Mouse (Mus musculus): ENCODE results near the gene Ccdc85b. TPM values are rescaled to one million over a fixed set of nuclear protein-coding genes. Genes with fewer than 3 reads are reported as not detected.

The Ccdc85b gene
- total and polyA plus RNA-seq, 2 experiments from 2014 or later: 15.6 to 19.4 TPM

GRCm38 (mm10) chr19:5455037-5455436, 2.7 kb downstream of the Ccdc85b start:
- H3K9ac ChIP-seq (replicated peaks; ENCODE audit: low read length, poor library complexity, severe bottlenecking): 0 out of 2 replicates have a peak overlapping the region, but pooled peaks have one; percentile 29
- no peak for ATAC-seq (ENCODE audit: low FRiP score)
- DNase-seq (ENCODE audit: low spot score): no peak
- 0 out of 2 replicates have a peak, but pooled peaks cover 4% of the 10 kb centered on the region for H3K36me3 ChIP-seq (ENCODE audit: insufficient read depth, low read length)
- peak overlapping the region; percentile 80 for H3K4me3 ChIP-seq (ENCODE audit: low read depth, low read length)
- no peak overlapping the region for H3K27ac ChIP-seq (ENCODE audit: low read depth, low read length)
- H3K4me1 ChIP-seq (ENCODE audit: insufficient read depth, low read length): peaks cover 13% of the 10 kb centered on the region
- no peak for TF ChIP-seq CTCF (IDR thresholded peaks at IDR 0.05)
- peak overlapping the region; percentile 92 for H3K4me2 ChIP-seq (ENCODE audit: low read depth, low read length, poor library complexity, severe bottlenecking)
- no peaks in the 10 kb centered on the region for H3K9me3 ChIP-seq (ENCODE audit: low read length)
- H3K27me3 ChIP-seq (ENCODE audit: insufficient read depth, low read length): peaks cover 3% of the 10 kb centered on the region
- 81% methylated on average over 12 of the region's 12 CpGs for WGBS

- Histone ChIP-seq H3K9me3 (ENCODE audit: low read length) (no peaks in the 10 kb centered on the region), H3K4me2 (ENCODE audit: low read depth, low read length, poor library complexity, severe bottlenecking) (no peak overlapping the region), H3K4me1 (ENCODE audit: insufficient read depth, low read length) (peaks cover 17% of the 10 kb centered on the region), H3K27me3 (ENCODE audit: insufficient read depth, low read length) (peaks cover 36% of the 10 kb centered on the region), H3K27ac (ENCODE audit: low read depth, low read length) (no peak overlapping the region), H3K4me3 (ENCODE audit: low read depth, low read length) (no peak overlapping the region), H3K9ac (replicated peaks; ENCODE audit: low read length, poor library complexity, severe bottlenecking) (no peak overlapping the region), H3K36me3 (ENCODE audit: insufficient read depth, low read length) (0 out of 2 replicates have a peak, but pooled peaks cover 4% of the 10 kb centered on the region)
- WGBS: 80% methylated on average over 6 of the region's 6 CpGs
- TF ChIP-seq CTCF (IDR thresholded peaks at IDR 0.05): no peak
- ATAC-seq (ENCODE audit: low FRiP score) (no peak), DNase-seq (ENCODE audit: low spot score) (no peak)
Measured at GRCm38 (mm10) chr19:5451766-5452165, 5.9 kb downstream of the Ccdc85b start.

DNA sequence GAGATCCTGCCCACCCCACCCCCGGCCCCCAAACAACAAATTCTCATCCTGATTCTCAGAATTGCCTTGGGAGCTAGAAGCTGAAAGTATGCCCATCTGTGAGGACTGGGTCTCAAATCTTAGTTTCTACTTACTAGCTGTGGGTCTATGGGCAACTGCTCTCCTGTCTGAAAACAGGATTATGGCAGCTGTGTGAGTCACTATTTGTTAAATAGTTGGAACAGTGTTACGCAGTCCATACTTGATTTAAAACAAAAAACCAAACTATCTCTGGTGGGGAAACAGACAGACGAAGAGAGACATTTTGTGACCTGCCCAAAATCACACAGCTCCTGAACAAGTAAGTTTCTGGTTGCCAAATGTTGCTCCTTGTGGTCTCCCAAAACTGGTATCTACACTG, 8.0 kb downstream of the Ccdc85b start:
- ATAC-seq (ENCODE audit: low FRiP score) (no peak), DNase-seq (ENCODE audit: low spot score) (no peak)
- H3K27me3 ChIP-seq (ENCODE audit: insufficient read depth, low read length): peaks cover 44% of the 10 kb centered on the region
- no peak overlapping the region for H3K27ac ChIP-seq (ENCODE audit: low read depth, low read length)
- WGBS: 84% methylated on average over 3 of the region's 3 CpGs
- H3K9ac ChIP-seq (replicated peaks; ENCODE audit: low read length, poor library complexity, severe bottlenecking): no peak overlapping the region
- no peak overlapping the region for H3K4me3 ChIP-seq (ENCODE audit: low read depth, low read length)
- TF ChIP-seq CTCF (IDR thresholded peaks at IDR 0.05): no peak
- 0 out of 2 replicates have a peak, but pooled peaks cover 4% of the 10 kb centered on the region for H3K36me3 ChIP-seq (ENCODE audit: insufficient read depth, low read length)
- H3K9me3 ChIP-seq (ENCODE audit: low read length): no peaks in the 10 kb centered on the region
- 0 out of 2 replicates have a peak, but pooled peaks cover 4% of the 10 kb centered on the region for H3K4me1 ChIP-seq (ENCODE audit: insufficient read depth, low read length)
- no peak overlapping the region for H3K4me2 ChIP-seq (ENCODE audit: low read depth, low read length, poor library complexity, severe bottlenecking)

DNA sequence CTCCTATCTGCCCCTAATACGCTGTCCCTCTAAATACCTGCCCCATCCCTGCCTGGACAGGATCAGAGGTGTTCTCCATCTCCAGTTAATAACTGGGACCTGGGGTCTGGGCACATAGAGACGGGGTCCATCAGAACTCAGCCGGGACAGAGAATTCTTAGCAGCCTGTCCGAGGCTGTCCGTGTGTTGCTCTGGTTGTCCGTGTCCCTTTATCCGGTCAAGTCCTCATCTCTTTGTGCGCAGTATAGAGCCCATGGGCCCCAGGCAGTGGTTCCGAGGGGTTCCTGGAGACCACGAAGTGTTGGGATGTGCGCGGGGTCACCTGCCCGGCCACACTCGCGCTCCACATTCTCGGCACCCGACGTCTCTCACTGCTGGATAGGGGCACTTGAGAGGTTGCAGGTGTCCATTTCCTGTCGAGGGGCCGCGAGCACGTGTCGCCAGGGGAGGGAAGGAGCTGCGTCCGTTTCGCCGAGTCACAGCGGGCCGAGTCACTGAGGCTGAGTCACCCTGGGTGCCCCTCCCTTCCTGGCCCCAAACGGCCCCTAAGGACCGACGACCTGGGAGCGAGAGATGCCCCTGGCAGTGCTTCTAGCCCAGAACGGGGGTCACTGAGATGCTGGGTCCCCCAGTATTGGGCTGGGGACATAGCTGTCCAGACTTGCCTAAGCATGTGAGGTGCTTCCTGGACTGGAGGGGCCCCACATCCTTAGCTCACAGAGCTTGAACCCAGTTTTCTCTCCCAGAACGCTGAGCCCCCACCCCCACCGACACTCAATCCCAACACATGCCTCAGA, 9.1 kb downstream of the Ccdc85b start:
- Histone ChIP-seq H3K9ac (replicated peaks; ENCODE audit: low read length, poor library complexity, severe bottlenecking) (no peak overlapping the region), H3K4me1 (ENCODE audit: insufficient read depth, low read length) (0 out of 2 replicates have a peak, but pooled peaks cover 4% of the 10 kb centered on the region), H3K36me3 (ENCODE audit: insufficient read depth, low read length) (no peaks in the 10 kb centered on the region), H3K4me2 (ENCODE audit: low read depth, low read length, poor library complexity, severe bottlenecking) (peak overlapping the region; percentile 97), H3K9me3 (ENCODE audit: low read length) (no peaks in the 10 kb centered on the region), H3K27ac (ENCODE audit: low read depth, low read length) (no peak overlapping the region), H3K27me3 (ENCODE audit: insufficient read depth, low read length) (peaks cover 44% of the 10 kb centered on the region), H3K4me3 (ENCODE audit: low read depth, low read length) (peak overlapping the region; percentile 47)
- no peak for DNase-seq (ENCODE audit: low spot score)
- WGBS: 10% methylated on average over 36 of the region's 36 CpGs
- ATAC-seq (ENCODE audit: low FRiP score): no peak
- no peak for TF ChIP-seq CTCF (IDR thresholded peaks at IDR 0.05)

DNA sequence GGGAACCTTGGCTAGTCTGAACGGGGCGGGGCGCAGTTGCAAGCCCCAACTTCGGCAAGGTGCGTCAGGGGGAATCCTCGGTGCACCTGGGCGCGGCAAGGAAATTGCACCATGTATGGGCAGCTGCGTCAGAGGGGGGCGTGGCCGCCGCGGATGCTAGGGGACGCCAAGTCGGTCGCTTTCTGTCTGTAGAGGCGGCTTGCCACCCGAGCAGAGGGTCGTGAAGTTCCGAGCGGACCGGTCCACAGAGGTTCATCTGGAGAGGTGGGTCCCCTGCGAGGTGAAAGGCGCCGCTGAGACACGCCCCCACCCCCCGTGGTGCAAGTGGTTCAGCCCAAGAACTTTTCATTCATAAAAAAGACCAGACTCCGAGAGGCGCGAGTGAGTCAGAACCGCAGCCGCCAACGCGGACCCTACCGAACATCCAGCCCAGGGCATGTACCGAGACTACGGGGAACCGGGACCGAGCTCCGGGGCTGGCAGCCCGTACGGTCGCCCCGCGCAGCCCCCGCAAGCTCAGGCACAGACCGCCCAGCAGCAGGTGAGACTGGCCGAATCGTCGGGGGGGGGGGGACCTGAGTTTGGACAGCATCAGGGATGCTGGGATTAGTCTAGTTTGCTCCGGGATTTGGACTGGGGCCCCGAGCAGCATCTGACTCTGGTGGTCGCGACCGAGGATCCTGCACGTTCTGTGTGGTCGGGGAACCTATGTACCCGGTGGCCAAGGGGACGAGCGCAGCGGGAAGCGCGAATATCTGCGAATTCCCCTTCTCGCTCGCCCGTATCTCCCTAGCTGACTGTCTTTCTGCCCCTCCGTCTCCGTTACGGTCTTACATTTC, 10.0 kb downstream of the Ccdc85b start, which contains the start of gene Fosl1:
TSS of gene Fosl1 (plus strand) at position 33 of the 839 bp plus-strand sequence.
- ATAC-seq (ENCODE audit: low FRiP score) (peak; percentile 47; the same call in 1 of the 2 replicates), DNase-seq (ENCODE audit: low spot score) (peak; percentile 42)
- Histone ChIP-seq H3K4me1 (ENCODE audit: insufficient read depth, low read length) (0 out of 2 replicates have a peak, but pooled peaks cover 4% of the 10 kb centered on the region), H3K27ac (ENCODE audit: low read depth, low read length) (no peak within 1 kb of the TSS), H3K9me3 (ENCODE audit: low read length) (no peaks in the 10 kb centered on the region), H3K4me2 (ENCODE audit: low read depth, low read length, poor library complexity, severe bottlenecking) (peak within 1 kb of the TSS; percentile 97), H3K9ac (replicated peaks; ENCODE audit: low read length, poor library complexity, severe bottlenecking) (peak within 1 kb of the TSS; percentile 42; the same call in 1 of the 2 replicates), H3K27me3 (ENCODE audit: insufficient read depth, low read length) (peaks cover 44% of the 10 kb centered on the region), H3K36me3 (ENCODE audit: insufficient read depth, low read length) (no peaks in the 10 kb centered on the region), H3K4me3 (ENCODE audit: low read depth, low read length) (peak within 1 kb of the TSS; percentile 47)
- TF ChIP-seq CTCF (IDR thresholded peaks at IDR 0.05): no peak
- under 1% methylated on average over 70 of the region's 70 CpGs for WGBS
